Mouse (Mus musculus) right cerebral cortex, postnatal 36 days (tissue): ENCODE results near the gene Vdr.
"Not testable (repeated sequence)": the region's sequence is repeated elsewhere in the genome, so short reads cannot be mapped to it uniquely, and the experiment has no call there.

Experiments
- DNase-seq, 2 experiments: peaks; one replicate each; pipeline ENCODE4 v3.0.0; 2022; ENCODE audit warnings: low spot score in 2 of 2, mixed read lengths in 1 of 2

The Vdr gene

DNA sequence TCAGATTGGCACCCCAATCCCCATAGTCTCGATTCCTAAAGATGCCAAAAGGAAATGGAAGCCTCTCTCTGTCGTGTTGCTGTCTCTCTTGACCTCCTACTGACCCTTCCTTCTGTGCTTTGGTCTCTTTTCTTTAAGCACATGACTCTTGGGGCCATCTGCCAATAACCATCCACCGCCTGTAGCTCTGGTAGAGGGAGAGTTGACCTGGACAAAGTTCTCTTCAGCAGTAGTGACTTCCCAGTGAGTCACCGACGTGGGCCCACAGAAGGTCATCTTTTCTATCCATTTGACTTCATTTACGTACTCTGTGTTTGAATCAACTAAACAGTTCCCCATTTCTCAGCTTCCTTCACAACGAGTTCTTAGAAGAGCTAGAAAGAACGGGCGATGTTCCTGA is 30.0 kb downstream of the Vdr start:
- DNase-seq = no peak

- DNase-seq = no peak
Measured at GRCm38 (mm10) chr15:97878696-97879328, 31.6 kb downstream of the Vdr start.

DNA sequence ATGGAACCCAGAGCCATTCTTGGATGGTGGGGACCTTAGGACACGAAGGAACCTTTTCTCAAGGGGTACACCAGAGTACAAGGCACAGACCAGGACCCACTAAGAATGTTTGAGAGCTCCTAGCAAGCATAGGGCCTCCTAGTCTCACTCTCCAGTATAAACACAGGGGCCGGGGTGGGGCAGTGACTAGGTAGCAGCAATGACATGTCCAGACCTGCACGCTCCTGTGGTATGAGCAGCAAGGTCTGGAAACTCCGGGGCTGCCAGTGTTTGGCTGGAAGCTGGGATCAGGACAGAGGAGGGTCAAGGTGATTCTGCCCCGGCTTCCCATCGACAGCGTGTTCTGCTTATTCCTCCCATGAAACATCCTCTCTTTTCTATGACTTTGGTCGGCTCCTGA is 34.6 kb downstream of the Vdr start:
- no peak for DNase-seq

DNA sequence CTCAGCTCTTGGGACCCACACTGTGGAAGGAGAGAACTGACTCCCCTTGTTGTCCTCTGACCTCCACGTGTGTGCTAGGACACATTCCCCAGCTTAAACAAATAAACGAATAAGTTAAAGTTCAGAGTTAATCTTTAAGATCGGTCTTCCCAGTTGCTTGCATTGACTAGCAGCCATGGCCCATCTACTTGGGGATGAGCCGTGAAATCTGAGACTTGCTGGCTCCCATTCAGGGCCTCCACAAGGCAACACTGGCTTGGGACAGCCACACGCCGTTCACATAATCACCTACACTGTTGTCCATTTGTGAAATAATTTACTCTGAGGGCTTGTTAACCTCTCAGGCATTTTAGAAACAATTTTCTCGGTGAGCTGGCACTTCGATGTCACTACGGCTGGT is 36.7 kb downstream of the Vdr start:
- no peak for DNase-seq

DNA sequence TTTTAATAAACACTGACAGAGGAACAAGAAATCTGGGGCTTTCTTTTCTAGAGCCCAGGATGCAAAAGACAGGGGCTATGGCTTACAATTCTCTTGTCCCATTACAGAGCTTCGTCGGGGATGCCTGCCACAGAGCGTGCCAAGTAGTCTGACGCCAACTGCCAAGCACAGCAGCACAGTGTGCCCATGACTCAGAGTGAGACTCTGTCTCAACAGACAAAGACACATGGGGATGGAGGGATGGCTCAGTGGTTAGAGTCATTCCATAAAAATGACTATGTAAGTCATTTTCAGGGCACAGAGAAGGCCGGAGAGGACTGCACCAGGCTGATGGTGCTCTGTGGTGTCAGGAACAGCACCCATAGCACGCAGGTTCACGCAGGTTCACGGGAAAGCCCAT is 38.3 kb downstream of the Vdr start:
- DNase-seq = no peak

- DNase-seq = no peak
Measured at GRCm38 (mm10) chr15:97871055-97872030, 39.1 kb downstream of the Vdr start.

DNA sequence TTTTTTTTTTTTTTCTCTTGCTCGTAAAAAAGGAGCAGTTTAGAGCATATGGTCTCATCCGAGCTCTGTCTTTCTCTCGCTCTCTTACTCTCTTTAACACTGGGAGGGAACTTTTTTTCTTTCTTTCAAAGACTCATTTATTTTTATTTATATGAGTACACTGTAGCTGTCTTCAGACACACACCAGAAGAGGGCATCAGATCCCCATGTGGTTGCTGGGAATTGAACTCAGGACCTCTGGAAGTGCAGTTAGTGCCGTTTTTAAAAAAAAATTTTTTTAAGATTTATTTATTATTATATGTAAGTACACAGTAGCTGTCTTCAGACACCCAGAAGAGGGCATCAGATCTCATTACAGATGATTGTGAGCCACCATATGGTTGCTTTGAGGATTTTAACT is 40.3 kb downstream of the Vdr start:
- DNase-seq = not testable (repeated sequence)

DNA sequence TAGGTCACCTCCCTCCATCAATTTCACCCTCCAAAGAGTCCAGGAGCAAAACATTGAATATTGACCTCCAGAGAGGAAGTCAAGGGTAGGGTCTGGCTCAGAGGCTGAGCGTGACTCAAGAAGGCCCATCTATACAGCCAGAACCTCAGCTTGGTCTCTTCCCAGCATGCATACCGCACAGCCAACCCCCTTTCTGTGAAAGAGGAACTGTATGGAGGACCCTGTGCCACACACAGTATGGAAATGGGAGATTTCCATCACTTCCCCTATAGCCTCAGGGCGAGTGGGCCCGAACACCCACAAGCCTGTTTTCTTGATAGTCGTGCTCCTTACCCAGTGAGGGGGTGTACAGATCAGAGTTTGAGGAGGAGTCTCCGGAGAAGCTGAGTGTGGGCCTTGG is 41.4 kb downstream of the Vdr start:
- DNase-seq = no peak

DNA sequence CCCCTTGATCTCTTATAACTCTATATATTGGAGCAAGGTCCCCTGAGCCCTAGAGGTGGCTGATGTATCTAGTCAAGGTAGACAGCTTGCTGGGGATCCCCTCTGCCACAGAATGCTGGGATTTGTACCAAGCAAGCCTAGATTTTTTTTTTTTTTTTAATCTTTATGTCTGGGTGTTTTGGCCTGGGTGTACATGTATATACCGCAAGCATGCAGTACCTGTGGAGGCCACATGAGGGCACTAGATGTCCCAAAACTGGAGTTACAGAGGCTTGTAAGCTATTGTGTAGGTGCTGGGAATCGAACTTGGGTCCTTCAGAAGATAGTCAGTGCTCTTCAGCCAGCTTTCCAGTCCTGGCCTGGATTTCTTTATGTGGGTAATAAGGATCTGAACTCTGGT is 44.4 kb downstream of the Vdr start:
- DNase-seq = no peak

GRCm38 (mm10) chr15:97865175-97865574 is 45.3 kb downstream of the Vdr start:
- DNase-seq = no peak

DNA sequence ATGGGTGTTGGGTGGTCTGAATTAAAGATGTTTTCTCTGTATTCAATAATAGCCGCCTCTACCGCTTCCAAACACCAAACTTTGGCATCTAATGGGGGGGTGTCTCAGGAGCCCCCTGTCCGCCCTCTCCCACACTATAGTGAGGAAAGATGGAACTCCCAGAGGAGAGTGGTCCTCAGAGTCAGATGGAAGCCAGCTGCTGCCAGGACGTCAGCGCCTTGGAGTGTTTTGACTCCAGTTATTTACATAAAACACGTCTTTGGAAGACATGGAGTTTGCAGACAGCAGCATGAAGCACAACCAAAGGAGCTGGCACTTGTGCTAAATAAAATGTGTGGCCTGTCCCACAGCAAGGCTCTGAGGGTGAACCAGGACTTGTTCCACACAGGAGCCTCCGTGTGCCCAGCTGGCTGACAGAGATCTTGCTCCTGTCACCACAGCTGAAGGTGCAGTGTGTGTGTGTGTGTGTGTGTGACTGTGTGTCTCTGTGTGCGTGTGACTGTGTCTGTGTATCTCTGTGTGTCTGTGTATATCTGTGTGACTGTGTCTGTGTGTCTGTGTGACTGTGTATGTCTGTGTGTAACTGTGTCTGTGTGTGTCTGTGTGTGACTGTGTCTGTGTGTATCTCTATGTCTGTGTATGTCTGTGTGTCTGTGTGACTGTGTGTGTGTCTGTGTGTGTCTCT is 45.9 kb downstream of the Vdr start:
- no peak for DNase-seq

DNA sequence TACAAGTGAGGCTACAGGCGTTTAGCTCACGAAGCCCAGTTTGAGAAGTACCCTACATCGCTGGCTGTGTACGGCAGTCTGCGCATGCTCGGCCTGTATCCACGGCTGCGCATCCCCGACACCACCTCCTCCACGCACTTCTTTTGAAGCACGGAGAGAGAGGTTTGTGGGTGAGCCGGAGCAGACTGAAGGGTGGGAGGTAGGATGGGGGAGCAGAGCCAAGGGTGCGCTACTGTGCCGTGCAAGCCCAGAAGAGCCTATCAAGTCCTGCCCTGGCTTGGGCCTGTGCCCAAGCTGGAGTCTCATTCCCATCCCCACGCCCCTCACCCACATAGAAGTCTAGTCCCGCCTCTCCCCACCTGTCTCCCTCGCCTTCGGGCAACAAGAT is 46.9 kb downstream of the Vdr start:
- DNase-seq = peak; percentile 66 to 79

GRCm38 (mm10) chr15:97862881-97863493 is 47.4 kb downstream of the Vdr start:
- no peak for DNase-seq

DNA sequence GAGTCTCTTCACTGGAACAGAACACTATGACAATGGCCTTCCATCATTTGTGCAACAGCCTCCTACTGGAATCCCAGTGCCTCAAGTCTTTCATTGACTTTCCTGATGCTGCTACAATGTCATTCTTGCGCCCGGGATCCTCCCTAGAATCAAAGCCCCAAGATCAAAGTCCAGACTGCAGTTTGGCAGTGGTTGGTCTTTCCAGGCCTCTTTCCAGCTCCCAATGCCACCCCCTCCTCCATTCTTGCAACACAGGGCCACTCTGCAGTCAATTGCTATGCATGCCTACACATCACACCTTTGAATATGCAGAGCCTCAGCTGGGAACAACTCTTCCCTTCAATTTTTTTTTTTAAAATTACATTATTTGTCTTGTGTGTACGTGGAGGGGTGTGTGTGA is 50.1 kb downstream of the Vdr start:
- no peak for DNase-seq

DNA sequence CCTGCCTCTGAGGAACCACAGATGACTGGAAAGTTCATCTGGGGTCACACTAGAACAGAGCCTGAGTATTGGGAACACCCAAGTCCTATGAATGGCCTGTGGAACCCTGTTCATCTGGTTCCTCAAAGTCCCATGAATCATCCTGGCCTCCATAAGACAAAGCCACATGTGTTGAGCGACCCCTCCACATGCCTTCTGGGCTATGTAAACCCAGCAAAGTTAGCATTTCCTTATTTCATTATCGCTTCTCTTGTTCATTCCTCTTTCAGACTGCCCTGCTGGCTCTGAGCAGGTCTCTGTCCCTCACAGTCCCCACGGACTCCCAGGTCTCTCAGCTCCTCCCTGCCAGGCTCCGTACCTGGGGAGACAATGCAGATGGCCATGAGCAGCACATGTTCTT is 52.0 kb downstream of the Vdr start:
- no peak for DNase-seq

DNA sequence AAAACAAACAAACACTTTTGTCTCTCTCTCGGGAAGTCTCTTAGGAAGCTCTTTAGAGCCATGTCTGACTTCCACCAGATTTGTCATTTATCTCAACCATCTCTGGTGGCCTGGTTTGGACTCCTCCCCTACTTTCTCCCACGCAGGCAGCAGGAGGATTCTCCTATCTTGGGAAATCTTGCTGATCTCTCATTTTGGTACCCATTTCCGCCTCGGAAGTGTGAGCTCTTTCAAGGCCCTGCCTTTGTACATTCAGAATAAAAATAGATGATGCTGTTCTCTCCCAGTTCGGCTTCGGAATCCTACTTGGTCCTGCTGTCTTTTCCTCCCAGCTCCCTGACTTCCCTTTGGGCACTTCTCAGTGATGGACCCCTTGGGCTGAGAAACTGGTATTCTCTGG is 55.9 kb downstream of the Vdr start:
- peak in 1 of 2 experiments; percentile 54 for DNase-seq

DNA sequence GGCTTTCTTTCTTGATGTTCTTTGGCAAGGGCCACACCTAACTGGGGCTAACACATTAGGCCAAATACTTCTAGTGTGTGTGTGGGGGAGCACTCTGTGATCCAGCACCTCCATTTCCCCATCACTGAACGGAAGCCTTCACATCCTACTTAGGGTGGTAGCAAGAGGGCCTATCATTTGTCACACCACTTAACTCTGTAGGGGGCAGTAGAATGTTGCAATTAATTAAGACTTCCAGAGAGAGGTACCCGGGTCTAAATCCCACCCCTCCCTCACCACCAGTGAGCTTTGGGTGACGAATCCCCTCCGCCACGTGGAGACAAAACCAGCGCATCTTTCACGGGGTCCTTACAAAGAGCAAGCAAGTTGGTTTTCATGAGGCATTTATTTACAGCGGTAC is 56.4 kb downstream of the Vdr start:
- DNase-seq = no peak

DNA sequence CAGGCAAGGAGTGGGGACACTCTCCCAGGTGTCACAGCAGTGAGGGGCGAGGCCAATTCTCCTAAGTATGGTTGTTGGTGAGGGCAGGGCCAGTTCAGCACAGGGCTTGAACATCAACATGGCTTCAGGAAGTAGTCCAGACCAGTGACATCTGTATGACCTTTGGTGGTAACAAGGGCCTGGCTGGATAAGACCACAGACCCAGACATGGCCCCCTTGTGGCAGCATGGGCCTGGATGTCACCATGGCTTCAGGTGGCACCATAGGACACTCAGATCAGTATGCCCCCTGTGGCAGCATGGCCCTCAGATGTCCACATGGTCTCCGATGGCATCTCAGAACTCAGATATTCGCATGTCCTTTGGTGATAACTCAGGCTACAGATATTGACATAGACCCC is 58.1 kb downstream of the Vdr start:
- DNase-seq = no peak

GRCm38 (mm10) chr15:97851011-97851410 is 59.4 kb downstream of the Vdr start:
- no peak for DNase-seq

GRCm38 (mm10) chr15:97850441-97850840 is 60.0 kb downstream of the Vdr start:
- no peak for DNase-seq

DNA sequence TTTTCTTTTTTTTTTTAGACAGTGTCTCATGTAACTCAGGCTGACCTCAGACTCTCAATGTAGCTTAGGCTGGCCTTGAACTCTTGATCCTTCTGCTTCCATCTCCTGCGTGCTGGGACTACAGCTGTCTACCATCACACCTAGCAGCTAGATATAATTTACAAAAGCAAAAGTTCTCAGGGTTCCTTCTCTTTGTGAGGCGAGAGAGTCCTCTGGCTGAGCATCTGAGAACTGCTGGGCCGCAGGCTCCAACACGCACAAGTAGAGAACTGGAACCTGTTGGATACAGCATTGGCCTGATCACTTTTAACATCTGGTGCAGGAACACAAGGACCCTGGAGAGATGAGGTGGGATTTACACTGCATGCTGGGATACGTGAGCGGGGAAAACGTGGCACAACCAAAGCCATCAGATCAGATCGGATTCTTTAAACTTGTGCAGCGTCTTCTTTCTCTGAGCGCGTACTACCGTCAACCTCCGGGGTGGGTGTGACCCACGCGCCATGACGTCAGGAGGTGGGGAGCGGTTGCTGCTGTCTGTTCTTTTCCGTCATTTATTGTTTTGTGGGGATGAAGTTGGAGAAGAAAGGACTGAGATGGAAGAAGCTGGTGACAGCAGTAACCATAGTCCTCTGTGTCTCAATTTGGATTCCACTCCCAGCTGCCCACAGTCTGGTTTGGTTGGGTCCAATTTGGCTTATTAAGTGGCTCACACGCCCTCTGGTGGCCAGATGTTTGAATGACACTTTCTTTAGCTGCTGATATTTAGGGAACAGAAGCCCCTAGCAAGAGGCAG is 61.1 kb downstream of the Vdr start:
- DNase-seq = peak; percentile 84
